ENCODE assay signal across 32 mouse cellular contexts in genomic region chr5:113902983-113903382, GRCm38 (mm10). TPM values are rescaled to one million over a fixed set of nuclear protein-coding genes. Genes with fewer than 3 reads are reported as not detected.
A peak's percentile ranks its signal among the peaks of the same experiment; 100 is the strongest.
DNase-seq lines count a peak whose midpoint lies in the region; ATAC-seq lines count a peak whose summit lies in the region.
"Had no signal": no experiment of that assay in that cellular context is flagged by ENCODE, and none has a peak within 500 bp of the region (broad histone marks: within the 10 kb centered on the region; RNA-seq: fewer than 3 reads in every experiment).

No protein-coding gene starts in this region.

- no peak overlapping the region for H3K9ac ChIP-seq in forebrain, embryonic 12.5 days
- peak overlapping the region; percentile 47 for H3K9ac ChIP-seq in heart, embryonic 13.5 days
- H3K9ac ChIP-seq in liver, embryonic 13.5 days: no peak overlapping the region; the same call in 1 of the 2 replicates
- H3K9ac ChIP-seq: embryonic facial prominence, embryonic 13.5 days; limb, embryonic 15.5 days; neural tube, embryonic 13.5 days had no signal

- H3K27me3 ChIP-seq in forebrain, embryonic 10.5 days (ENCODE audit: poor library complexity, severe bottlenecking): no peaks in the 10 kb centered on the region
- no peaks in the 10 kb centered on the region for H3K27me3 ChIP-seq in forebrain, embryonic 12.5 days
- H3K27me3 ChIP-seq in heart, embryonic 13.5 days (replicated peaks): no peaks in the 10 kb centered on the region
- no peaks in the 10 kb centered on the region for H3K27me3 ChIP-seq in megakaryocyte, embryonic 14.5 days (replicated peaks)
- no peaks in the 10 kb centered on the region for H3K27me3 ChIP-seq in liver, embryonic 13.5 days
- H3K27me3 ChIP-seq: CH12.LX; embryonic facial prominence, embryonic 13.5 days; limb, embryonic 15.5 days; neural tube, embryonic 13.5 days had no signal

- WGBS in forebrain, embryonic 10.5 days: 77% methylated on average over 5 of the region's 5 CpGs
- WGBS in forebrain, embryonic 12.5 days: 74% methylated on average over 5 of the region's 5 CpGs
- 49% methylated on average over 5 of the region's 5 CpGs for WGBS in heart, embryonic 13.5 days
- WGBS in liver, embryonic 13.5 days (ENCODE audit: insufficient replicate concordance): 31% methylated on average over 5 of the region's 5 CpGs

- DNase-seq in forebrain, embryonic 10.5 days (ENCODE audit: extremely low spot score, low spot score): no peak
- DNase-seq in heart, adult 8-10 months (ENCODE audit: low spot score): no peak
- no peak for DNase-seq in liver, embryonic 13.5 days
- DNase-seq in spleen, postnatal 10 days (ENCODE audit: low spot score in 2 of 2): no peak
- DNase-seq: adrenal gland, adult 2 months; adrenal gland, postnatal 36 days; cerebellum, adult 18-20 months; cerebellum, postnatal 10 days; gastrocnemius, postnatal 25 days; heart, adult 11 months; heart, postnatal 10 days; kidney, adult 9 months; kidney, postnatal 10 days; layer of hippocampus, postnatal 36 days; lung, adult 18-20 months; lung, postnatal 4 days; right cerebral cortex, postnatal 4 days; thymus, adult 2 months; thymus, postnatal 36 days had no signal

- no peak overlapping the region for H3K4me2 ChIP-seq in forebrain, embryonic 12.5 days
- H3K4me2 ChIP-seq in heart, embryonic 13.5 days: no peak overlapping the region
- peak overlapping the region; percentile 36; the same call in 1 of the 2 replicates for H3K4me2 ChIP-seq in liver, embryonic 13.5 days
- H3K4me2 ChIP-seq: embryonic facial prominence, embryonic 13.5 days; heart, embryonic 11.5 days; limb, embryonic 15.5 days; neural tube, embryonic 13.5 days had no signal

- H3K27ac ChIP-seq in forebrain, embryonic 10.5 days: 0 out of 2 replicates have a peak overlapping the region, but pooled peaks have one; percentile 30
- H3K27ac ChIP-seq in forebrain, embryonic 12.5 days: no peak overlapping the region; the same call in 1 of the 2 replicates
- no peak overlapping the region for H3K27ac ChIP-seq in heart, embryonic 13.5 days (replicated peaks)
- H3K27ac ChIP-seq in liver, embryonic 13.5 days: no peak overlapping the region
- H3K27ac ChIP-seq: embryonic facial prominence, embryonic 13.5 days; limb, embryonic 10.5 days; limb, embryonic 15.5 days had no signal

- no peak for ATAC-seq in forebrain, embryonic 12.5 days (ENCODE audit: low FRiP score)
- no peak for ATAC-seq in heart, embryonic 13.5 days (ENCODE audit: extremely low read depth, insufficient number of reproducible peaks, low FRiP score, low TSS enrichment)
- no peak for ATAC-seq in megakaryocyte, adult 5-6 weeks (ENCODE audit: poor library complexity, severe bottlenecking)
- no peak for ATAC-seq in liver, embryonic 13.5 days (ENCODE audit: low read depth)
- ATAC-seq: activated CD4-positive, CD25-positive, alpha-beta regulatory T cell, adult 4 months; intestine, postnatal 0 days; lung, postnatal 0 days had no signal

- peaks cover 3% of the 10 kb centered on the region; the same call in 1 of the 2 replicates for H3K36me3 ChIP-seq in forebrain, embryonic 10.5 days (replicated peaks)
- no peaks in the 10 kb centered on the region for H3K36me3 ChIP-seq in forebrain, embryonic 12.5 days (replicated peaks)
- H3K36me3 ChIP-seq in heart, embryonic 13.5 days: no peaks in the 10 kb centered on the region
- peaks cover 45% of the 10 kb centered on the region for H3K36me3 ChIP-seq in megakaryocyte, embryonic 14.5 days (replicated peaks; ENCODE audit: low read length)
- no peaks in the 10 kb centered on the region for H3K36me3 ChIP-seq in liver, embryonic 13.5 days
- H3K36me3 ChIP-seq: embryonic facial prominence, embryonic 13.5 days; limb, embryonic 10.5 days; limb, embryonic 15.5 days; neural tube, embryonic 13.5 days had no signal

- H3K4me3 ChIP-seq in forebrain, embryonic 10.5 days: no peak overlapping the region
- H3K4me3 ChIP-seq in forebrain, embryonic 12.5 days (replicated peaks): no peak overlapping the region
- H3K4me3 ChIP-seq in heart, embryonic 13.5 days: no peak overlapping the region
- peak overlapping the region; percentile 67 for H3K4me3 ChIP-seq in megakaryocyte, embryonic 14.5 days (replicated peaks)
- no peak overlapping the region for H3K4me3 ChIP-seq in liver, embryonic 13.5 days (replicated peaks)
- H3K4me3 ChIP-seq: embryonic facial prominence, embryonic 13.5 days; limb, embryonic 10.5 days; limb, embryonic 15.5 days; neural tube, embryonic 13.5 days had no signal

- H3K9me3 ChIP-seq in forebrain, embryonic 10.5 days: no peaks in the 10 kb centered on the region
- no peaks in the 10 kb centered on the region for H3K9me3 ChIP-seq in forebrain, embryonic 12.5 days
- no peaks in the 10 kb centered on the region for H3K9me3 ChIP-seq in heart, embryonic 13.5 days
- H3K9me3 ChIP-seq in megakaryocyte, embryonic 14.5 days: no peaks in the 10 kb centered on the region
- no peaks in the 10 kb centered on the region for H3K9me3 ChIP-seq in liver, embryonic 13.5 days (replicated peaks)
- H3K9me3 ChIP-seq: embryonic facial prominence, embryonic 13.5 days; limb, embryonic 10.5 days; limb, embryonic 15.5 days; neural tube, embryonic 13.5 days had no signal

- peaks cover 73% of the 10 kb centered on the region for H3K4me1 ChIP-seq in forebrain, embryonic 10.5 days
- peaks cover 77% of the 10 kb centered on the region for H3K4me1 ChIP-seq in forebrain, embryonic 12.5 days
- peaks cover 89% of the 10 kb centered on the region for H3K4me1 ChIP-seq in heart, embryonic 13.5 days
- peaks cover 96% of the 10 kb centered on the region for H3K4me1 ChIP-seq in megakaryocyte, embryonic 14.5 days
- peaks cover 86% of the 10 kb centered on the region for H3K4me1 ChIP-seq in liver, embryonic 13.5 days (replicated peaks)

RNA-seq across cellular contexts. Expression of gene Coro1c, which starts 5.6 kb away (rescaled TPM):
- polyA plus RNA-seq in forebrain, embryonic 10.5 days (2016; fragmentation: Nextera tagmentation; extraction: Ambion mirVana): 209 and 210 TPM in 2 replicates
- polyA plus RNA-seq in forebrain, embryonic 12.5 days (2016; fragmentation: Nextera tagmentation; extraction: Ambion mirVana): 256 and 277 TPM in 2 replicates
- 95.4 and 99.4 TPM in 2 replicates for polyA plus RNA-seq in heart, embryonic 13.5 days (2015; fragmentation: Nextera tagmentation; extraction: Ambion mirVana)
- total RNA-seq in heart, adult 8-10 months (2022): 10 to 100 TPM; 21.9 to 30.3 (median 23.7) TPM
- 132 and 208 TPM in 2 replicates for polyA plus RNA-seq in megakaryocyte, embryonic 14.5 days (2012; ENCODE audit: insufficient read depth, low replicate concordance)
- 93.2 and 103 TPM in 2 replicates for total RNA-seq in megakaryocyte, adult 5-6 weeks (2015)
- total RNA-seq in megakaryocyte, adult 5-6 weeks (2017): 141 and 145 TPM in 2 replicates
- polyA plus RNA-seq in liver, embryonic 13.5 days (2015; fragmentation: Nextera tagmentation; extraction: Ambion mirVana): 48.0 and 60.3 TPM in 2 replicates
